Mouse (Mus musculus) midbrain, embryonic 16.5 days (tissue): Measurements from ENCODE around the gene Sh3d19. TPM values are rescaled to one million over a fixed set of nuclear protein-coding genes. Genes with fewer than 3 reads are reported as not detected.

Experiments used
- ATAC-seq: fragments of 200-750 bp; cut with Nextera tagmentation; 2 replicates; pipeline ENCODE4 v1.8.0; 2017; ENCODE audit warnings: moderate TSS enrichment
- H3K27ac ChIP-seq: fragments of 300-500 bp; sonication (generic); 2 replicates; pipeline ENCODE4 v1.5.1; 2014; ENCODE audit warnings: mild to moderate bottlenecking, low read length, mixed read lengths
- H3K27me3 ChIP-seq: fragments of 300-500 bp; sonication (generic); 2 replicates; pipeline ENCODE4 v1.6.1; 2014; ENCODE audit warnings: low read depth, low read length, mixed read lengths; ENCODE audit not compliant: control insufficient read depth, insufficient read depth
- H3K36me3 ChIP-seq: fragments of 300-500 bp; sonication (generic); 2 replicates; pipeline ENCODE4 v1.6.1; 2014; ENCODE audit warnings: mild to moderate bottlenecking, low read length, moderate library complexity, mixed read lengths; ENCODE audit not compliant: control insufficient read depth, insufficient read depth
- H3K4me1 ChIP-seq: fragments of 300-500 bp; sonication (generic); 2 replicates; pipeline ENCODE4 v1.6.1; 2014; ENCODE audit warnings: mild to moderate bottlenecking, low read length, mixed read lengths; ENCODE audit not compliant: control insufficient read depth, insufficient read depth
- H3K4me2 ChIP-seq: fragments of 300-500 bp; sonication (generic); 2 replicates; pipeline ENCODE4 v1.6.1; 2014; ENCODE audit warnings: mild to moderate bottlenecking, low read length, mixed read lengths
- H3K4me3 ChIP-seq: fragments of 300-500 bp; sonication (generic); 2 replicates; pipeline ENCODE4 v1.5.1; 2014; ENCODE audit warnings: low read depth, mild to moderate bottlenecking, low read length, moderate library complexity, mixed read lengths
- H3K9ac ChIP-seq: fragments of 300-500 bp; sonication (generic); 2 replicates; pipeline ENCODE4 v1.6.1; 2014; ENCODE audit warnings: low read depth, low read length, mixed read lengths
- H3K9me3 ChIP-seq: fragments of 300-500 bp; sonication (generic); replicated peaks from 2 replicates; pipeline ENCODE4 v1.6.1; 2014; ENCODE audit warnings: mild to moderate bottlenecking, low read length, mixed read lengths; ENCODE audit not compliant: control insufficient read depth, poor library complexity, severe bottlenecking
- WGBS: fragments of 180-500 bp; shearing (Covaris S2); extraction: QIAGEN DNeasy Blood & Tissue Kit; methylation state at CpG from one replicate; pipeline ENCODE4 v1.1.7; 2014; 5-methylcytosine and 5-hydroxymethylcytosine counted together
- polyA plus RNA-seq: library from polyadenylated mRNA; unstranded; fragments of >200 nt; fragmentation: Nextera tagmentation; extraction: Ambion mirVana; gene quantifications from 2 replicates; pipeline ENCODE4 v1.2.1, GENCODE M21; 2015

Sh3d19 gene
- polyA plus RNA-seq, 1 experiment from 2014 or later: 15.6 TPM

DNA sequence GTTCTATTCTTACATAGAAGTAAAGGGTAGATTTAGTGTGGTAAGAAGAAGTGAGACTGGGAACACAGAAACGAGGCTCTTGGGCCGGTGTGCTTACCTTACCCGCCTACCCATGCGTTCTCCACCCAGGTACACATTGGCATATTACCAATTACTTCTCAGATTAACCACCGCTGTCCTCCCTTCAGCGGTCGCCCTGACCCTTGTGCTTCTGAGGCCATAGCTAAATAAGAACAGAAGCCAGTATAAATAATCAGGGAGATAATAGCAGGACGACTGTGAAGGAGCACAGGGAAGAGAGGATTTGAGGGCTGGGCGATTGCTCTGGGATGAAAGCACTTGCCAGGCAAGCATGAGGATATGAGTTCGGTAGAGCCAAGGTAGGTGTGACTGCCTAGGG, 42.9 kb downstream of the Sh3d19 start:
- Histone ChIP-seq H3K4me3 (no peak overlapping the region), H3K27ac (no peak overlapping the region), H3K4me1 (no peaks in the 10 kb centered on the region), H3K27me3 (no peaks in the 10 kb centered on the region), H3K36me3 (no peaks in the 10 kb centered on the region), H3K9me3 (no peaks in the 10 kb centered on the region), H3K4me2 (no peak overlapping the region), H3K9ac (no peak overlapping the region)
- ATAC-seq: no peak
- 83% methylated on average over 10 of the region's 10 CpGs for WGBS

GRCm38 (mm10) chr3:86016965-86017364, 46.1 kb downstream of the Sh3d19 start:
- no peak for ATAC-seq
- no peak overlapping the region for H3K4me3 ChIP-seq
- no peak overlapping the region for H3K27ac ChIP-seq
- 92% methylated on average over 1 of the region's 1 CpGs for WGBS
- no peak overlapping the region for H3K9ac ChIP-seq
- H3K9me3 ChIP-seq: no peaks in the 10 kb centered on the region
- H3K4me2 ChIP-seq: no peak overlapping the region
- no peaks in the 10 kb centered on the region for H3K4me1 ChIP-seq
- H3K36me3 ChIP-seq: no peaks in the 10 kb centered on the region
- H3K27me3 ChIP-seq: no peaks in the 10 kb centered on the region

DNA sequence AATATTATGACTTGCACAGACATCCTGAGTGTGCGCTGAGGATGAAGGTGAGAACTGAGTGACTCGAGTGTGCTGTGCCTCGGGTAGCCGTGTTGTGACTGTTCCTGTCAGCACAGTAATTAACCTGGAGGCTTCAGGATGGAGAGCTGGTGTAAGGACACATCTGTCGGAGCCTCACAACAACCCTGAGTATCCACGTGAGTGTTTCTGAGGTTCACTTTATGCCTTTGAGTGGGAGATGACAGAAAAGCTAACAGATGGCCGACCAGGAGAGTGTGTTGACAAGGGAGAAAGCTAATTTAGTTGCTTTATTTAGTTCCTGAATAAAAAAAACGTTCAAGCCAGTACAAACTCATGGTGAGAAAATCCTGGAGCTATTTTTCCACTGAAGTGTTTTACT, 46.6 kb downstream of the Sh3d19 start:
- no peaks in the 10 kb centered on the region for H3K27me3 ChIP-seq
- WGBS: 81% methylated on average over 8 of the region's 8 CpGs
- H3K4me3 ChIP-seq: no peak overlapping the region
- H3K36me3 ChIP-seq: no peaks in the 10 kb centered on the region
- ATAC-seq: no peak
- no peak overlapping the region for H3K4me2 ChIP-seq
- no peaks in the 10 kb centered on the region for H3K9me3 ChIP-seq
- H3K27ac ChIP-seq: no peak overlapping the region
- no peak overlapping the region for H3K9ac ChIP-seq
- no peaks in the 10 kb centered on the region for H3K4me1 ChIP-seq

DNA sequence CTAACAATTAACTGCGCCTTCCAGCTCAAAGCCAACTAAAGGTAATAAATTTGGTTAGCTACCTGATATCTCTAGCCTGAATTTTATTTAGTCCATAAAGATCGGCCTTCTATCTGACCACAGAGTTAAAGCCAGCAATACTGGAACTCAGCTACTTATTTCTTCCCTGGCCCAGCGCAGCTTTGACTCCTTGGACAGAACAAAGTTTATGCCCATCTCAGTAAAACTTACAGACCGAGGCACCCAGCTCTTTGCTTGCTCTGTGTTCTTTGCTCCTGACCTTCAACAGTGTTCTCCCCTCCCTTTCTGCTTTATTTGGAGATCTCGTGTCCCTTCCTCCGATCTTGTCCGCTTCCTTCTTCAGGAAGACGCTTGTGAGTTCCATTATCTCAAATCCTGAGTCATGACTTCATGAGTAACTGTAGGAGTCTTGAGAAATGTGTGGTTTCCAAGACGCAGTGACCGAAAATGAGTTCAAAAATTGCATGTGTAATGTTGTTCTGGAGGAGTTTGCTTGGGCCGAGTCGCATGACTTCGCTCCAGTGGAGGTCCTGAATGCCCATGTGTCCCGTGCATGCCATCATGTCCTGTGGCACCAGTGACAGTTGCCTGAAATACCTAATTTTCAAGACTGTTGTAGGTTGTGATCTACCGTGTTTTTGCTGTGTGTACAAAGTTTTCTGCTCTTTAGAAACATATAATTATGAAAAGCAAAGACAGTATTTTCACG, 50.2 kb downstream of the Sh3d19 start:
- Histone ChIP-seq H3K27ac (no peak overlapping the region), H3K4me2 (no peak overlapping the region), H3K9me3 (no peaks in the 10 kb centered on the region), H3K4me3 (no peak overlapping the region), H3K4me1 (no peaks in the 10 kb centered on the region), H3K36me3 (no peaks in the 10 kb centered on the region), H3K9ac (no peak overlapping the region), H3K27me3 (no peaks in the 10 kb centered on the region)
- 92% methylated on average over 16 of the region's 16 CpGs for WGBS
- ATAC-seq: no peak

DNA sequence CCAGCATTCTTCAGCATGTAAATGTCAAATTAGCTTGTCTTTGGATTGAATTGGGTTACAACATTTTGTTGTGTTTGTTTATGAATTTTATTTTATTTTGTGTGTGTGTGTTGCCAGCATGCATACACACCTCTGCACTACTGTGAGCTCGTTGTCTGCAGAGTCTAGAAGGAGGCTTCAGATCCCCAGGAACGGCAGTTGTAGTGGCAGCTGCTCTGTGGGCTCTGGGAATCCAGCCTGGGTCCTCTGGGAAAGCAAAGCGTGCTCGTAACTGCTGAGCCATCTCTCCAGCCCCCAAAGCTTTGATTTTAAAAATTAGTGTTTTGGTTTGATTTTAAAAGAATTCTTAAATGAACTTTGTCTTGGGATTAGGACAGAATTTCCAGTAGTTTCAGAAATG, 50.7 kb downstream of the Sh3d19 start:
- Histone ChIP-seq H3K4me3 (no peak overlapping the region), H3K27ac (no peak overlapping the region), H3K36me3 (no peaks in the 10 kb centered on the region), H3K9ac (no peak overlapping the region), H3K9me3 (no peaks in the 10 kb centered on the region), H3K4me1 (no peaks in the 10 kb centered on the region), H3K4me2 (no peak overlapping the region), H3K27me3 (no peaks in the 10 kb centered on the region)
- WGBS: 76% methylated on average over 4 of the region's 4 CpGs
- ATAC-seq: no peak

GRCm38 (mm10) chr3:86024065-86024795, 53.3 kb downstream of the Sh3d19 start:
- H3K9me3 ChIP-seq: no peaks in the 10 kb centered on the region
- H3K4me3 ChIP-seq: no peak overlapping the region
- 90% methylated on average over 12 of the region's 12 CpGs for WGBS
- no peak for ATAC-seq
- H3K9ac ChIP-seq: no peak overlapping the region
- no peak overlapping the region for H3K27ac ChIP-seq
- H3K4me1 ChIP-seq: no peaks in the 10 kb centered on the region
- no peak overlapping the region for H3K4me2 ChIP-seq
- H3K27me3 ChIP-seq: no peaks in the 10 kb centered on the region
- H3K36me3 ChIP-seq: no peaks in the 10 kb centered on the region

DNA sequence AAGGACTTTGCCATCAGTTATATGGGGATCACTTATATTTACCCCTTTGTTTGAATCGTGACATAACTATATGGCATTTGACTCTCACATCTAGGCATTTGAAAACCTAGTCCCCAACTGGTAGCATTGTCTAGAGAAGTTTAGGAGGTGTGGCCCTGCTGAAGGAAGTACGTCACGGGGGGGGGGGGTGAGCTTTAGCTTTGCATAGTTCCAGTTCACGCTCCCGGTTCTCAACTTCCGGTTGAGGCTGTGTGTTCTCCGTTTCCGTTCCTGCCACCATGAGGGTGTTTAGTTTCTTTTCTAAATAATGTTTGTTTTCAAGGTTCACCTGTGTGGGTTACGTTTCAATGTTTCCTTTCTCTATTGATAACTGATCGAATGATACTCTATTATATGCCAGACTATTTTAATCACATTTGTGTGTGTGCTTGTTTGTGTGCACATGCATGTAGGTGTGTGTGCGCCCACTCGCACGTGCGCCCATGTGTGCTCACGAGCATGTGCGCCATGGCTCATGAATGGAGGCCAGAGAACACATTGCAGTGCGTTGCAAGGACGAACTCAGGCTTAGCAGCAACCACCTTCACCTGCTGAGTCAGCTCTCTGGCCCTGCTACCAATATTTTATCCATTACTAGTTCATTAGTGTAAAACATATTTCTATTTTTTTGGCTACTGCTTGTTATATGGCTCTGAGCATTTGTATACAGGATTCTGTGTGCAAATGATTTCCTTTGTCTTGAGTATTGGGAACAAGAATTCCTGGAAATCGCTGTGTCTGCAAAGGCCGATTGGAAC, 54.6 kb downstream of the Sh3d19 start:
- WGBS: 96% methylated on average over 20 of the region's 20 CpGs
- no peak overlapping the region for H3K27ac ChIP-seq
- H3K4me3 ChIP-seq: no peak overlapping the region
- H3K4me1 ChIP-seq: no peaks in the 10 kb centered on the region
- no peaks in the 10 kb centered on the region for H3K27me3 ChIP-seq
- ATAC-seq: no peak
- no peaks in the 10 kb centered on the region for H3K36me3 ChIP-seq
- no peaks in the 10 kb centered on the region for H3K9me3 ChIP-seq
- no peak overlapping the region for H3K4me2 ChIP-seq
- H3K9ac ChIP-seq: no peak overlapping the region

DNA sequence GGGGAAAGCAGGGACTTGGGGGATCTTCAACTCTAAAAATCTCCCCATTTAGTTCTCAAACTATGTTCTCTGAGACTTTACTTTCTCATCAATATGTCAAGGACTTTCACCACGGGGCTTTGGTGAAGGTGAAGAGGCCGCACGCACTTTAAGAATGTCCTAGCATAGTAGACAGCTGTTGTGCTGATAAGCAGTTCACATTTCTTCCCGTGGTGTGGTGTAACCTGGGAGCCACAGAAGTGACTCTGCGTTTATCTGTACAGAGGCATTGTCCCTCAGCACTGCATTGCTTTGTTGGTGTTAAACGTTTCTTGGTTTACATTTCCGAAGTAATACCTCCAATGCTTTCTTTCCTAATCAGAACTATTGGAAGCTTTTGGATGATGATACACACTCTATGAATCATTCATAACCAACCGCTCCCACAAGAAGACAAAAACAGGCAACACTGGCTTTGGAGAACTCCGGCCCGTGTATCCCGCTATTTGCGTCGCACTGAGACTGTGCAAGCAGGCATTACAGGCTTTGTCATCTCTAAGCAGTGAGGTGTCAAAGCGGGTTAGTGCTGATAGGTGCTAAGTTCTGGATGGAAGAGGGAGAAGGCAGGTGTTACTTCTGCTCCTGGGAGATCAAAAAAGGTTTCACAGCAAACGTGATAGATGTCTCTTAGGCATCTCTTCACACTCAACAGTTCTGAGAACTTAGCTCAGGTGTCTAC, 57.9 kb downstream of the Sh3d19 start:
- no peak for ATAC-seq
- no peak overlapping the region for H3K4me3 ChIP-seq

More for the DNA sequence above, 57.9 kb downstream of the Sh3d19 start:
- H3K4me2 ChIP-seq: no peak overlapping the region
- H3K9ac ChIP-seq: no peak overlapping the region
- H3K4me1 ChIP-seq: no peaks in the 10 kb centered on the region
- no peak overlapping the region for H3K27ac ChIP-seq
- H3K9me3 ChIP-seq: no peaks in the 10 kb centered on the region
- 87% methylated on average over 15 of the region's 15 CpGs for WGBS
- no peaks in the 10 kb centered on the region for H3K36me3 ChIP-seq
- no peaks in the 10 kb centered on the region for H3K27me3 ChIP-seq
